Mouse (Mus musculus) embryo, embryonic 10 days (tissue): ENCODE measurements around the gene A730061H03Rik.

Experiments
- DNase-seq: peaks from one replicate; pipeline ENCODE4 v3.0.0-alpha.2; 2015; ENCODE audit warnings: low spot score

A730061H03Rik gene

DNA sequence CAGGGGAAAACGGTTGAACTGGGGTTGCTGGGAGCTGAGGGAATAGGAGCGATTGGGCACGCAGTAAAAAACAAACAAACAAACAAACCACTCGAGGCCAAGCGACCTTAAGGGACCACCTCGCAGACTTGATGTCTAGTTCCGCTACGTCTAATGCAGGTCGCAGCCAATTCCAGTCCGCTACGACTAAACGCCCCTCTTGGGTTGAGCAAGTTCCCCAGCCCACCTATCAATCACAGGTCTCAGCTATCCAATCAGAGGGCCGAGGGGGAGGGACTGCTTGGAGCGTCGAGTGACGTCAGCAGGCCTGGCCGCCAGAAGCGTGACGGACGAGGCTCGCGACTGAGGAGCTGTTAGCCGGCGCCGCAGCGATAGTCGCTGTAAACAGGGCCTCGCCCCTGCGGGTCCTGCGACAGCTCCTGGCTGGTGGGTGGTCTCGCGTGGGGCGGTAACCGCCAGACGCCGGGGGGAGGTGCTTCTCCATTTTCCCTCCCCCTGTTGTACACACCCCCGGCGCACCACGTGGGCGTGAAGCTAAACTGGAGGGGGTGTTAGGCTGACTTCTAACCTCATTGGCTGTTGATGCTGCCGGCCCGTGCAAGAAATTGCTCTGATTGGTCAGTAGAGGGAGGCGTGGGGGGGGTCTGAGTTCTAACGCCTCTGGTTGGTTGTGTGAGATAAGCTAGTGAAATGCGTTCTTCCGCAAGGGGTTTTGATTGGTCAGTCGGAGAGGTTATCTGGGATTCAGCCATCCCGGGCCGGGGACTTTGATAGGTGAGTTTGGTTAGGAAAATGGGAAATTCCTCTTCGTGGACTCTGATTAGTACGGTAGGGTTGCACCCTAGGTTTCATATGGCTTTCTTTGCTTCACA lies at the start of gene A730061H03Rik:
Gene A730061H03Rik (minus strand): TSS at position 205 of the 872 bp plus-strand sequence.
- peak; percentile 98 for DNase-seq

GRCm38 (mm10) chr14:55608339-55608738 lies 48.1 kb upstream of the A730061H03Rik start:
- DNase-seq = no peak

DNA sequence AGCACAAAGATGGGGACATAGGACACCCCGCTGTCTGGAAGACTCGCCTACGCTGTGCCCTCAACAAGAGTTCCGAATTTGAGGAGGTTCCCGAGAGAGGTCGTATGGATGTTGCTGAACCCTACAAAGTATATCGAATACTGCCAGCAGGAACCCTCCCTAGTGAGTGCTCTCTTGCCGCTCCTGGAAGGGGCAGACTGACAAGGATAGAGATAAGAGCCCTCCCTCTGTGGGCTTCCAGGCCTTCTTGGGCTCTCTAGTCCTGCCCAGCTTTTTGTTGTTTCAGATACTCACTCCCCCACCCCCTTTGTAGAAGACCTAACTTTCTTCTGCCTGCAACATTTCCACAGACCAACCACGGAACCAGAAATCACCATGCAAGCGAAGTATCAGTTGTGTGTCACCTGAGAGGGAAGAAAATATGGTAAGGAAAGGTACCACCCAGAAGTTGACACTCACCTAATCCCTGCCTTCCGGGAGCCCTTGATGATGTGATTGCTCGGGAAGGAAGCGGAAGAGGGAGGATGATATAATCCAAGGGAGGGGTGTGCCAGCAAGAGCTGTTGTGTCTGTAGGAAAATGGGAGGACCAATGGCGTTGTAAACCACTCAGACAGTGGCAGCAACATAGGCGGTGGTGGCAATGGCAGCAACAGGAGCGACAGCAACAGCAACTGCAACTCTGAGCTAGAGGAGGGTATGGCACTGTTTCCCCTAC lies 45.7 kb upstream of the A730061H03Rik start:
- no peak for DNase-seq

DNA sequence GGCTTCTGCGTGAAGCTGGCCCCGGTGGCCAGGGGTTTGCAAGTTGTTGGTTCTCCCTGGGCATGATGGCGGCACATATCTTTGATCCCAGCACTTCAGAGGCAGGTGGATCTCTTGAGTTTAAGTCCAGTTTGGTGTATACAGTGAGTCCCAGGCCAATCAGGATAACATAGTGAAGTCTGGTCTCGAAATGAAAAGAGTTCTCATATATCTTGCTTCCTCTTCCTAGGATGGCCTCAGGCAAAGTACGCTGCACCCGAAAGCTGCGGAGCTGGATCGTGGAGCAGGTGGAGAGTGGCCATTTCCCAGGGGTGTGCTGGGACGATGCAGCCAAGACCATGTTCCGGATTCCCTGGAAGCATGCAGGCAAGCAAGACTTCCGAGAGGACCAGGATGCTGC lies 44.6 kb upstream of the A730061H03Rik start:
- DNase-seq = no peak

DNA sequence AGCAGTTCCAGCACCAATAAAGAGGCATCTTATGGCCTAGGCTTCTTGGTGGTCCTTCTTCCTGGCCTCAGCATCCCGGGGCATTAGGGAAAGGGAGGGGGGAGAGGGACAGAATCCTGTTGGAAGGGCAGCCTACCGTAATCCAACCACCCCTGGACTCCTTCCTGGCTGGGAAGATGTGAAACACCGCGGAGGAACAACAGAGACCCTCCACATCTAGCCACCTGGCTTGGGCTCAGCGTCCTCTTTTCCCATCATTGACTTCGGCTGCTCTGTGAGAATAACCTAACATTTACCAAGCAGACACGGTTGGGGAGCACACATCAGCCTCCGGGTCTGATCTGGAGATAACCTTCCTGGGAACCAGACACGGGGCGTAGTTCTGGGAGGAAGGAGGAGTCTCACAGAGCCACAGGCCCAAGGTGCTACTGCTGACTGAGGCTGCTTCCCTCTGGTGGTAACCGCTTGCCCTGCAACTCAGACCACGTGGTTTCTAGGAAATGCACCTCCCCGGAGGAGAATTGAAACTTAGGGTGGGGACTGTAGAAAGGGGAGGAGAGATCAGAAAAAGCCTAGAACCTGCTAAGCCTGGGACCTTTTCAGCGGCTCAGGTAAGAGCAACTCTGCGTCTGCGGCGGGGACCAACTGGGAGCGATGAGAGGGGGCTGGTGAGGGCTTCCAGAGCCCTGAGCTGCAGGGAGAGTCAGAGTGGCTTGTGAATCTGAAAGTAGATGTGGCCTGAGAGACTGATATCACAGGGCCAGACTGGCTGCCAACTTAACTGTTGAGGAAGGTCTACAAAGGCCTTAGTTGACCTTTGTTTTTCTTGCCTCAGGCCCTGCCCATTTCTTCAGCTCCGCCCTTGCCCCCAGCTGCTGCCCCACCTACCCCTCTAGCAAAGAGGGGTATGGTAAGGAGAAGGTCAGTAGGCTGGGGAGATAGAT lies 43.7 kb upstream of the A730061H03Rik start:
- DNase-seq = peak; percentile 93

- no peak for DNase-seq
Measured at GRCm38 (mm10) chr14:55603271-55603632, 43.0 kb upstream of the A730061H03Rik start, which contains the start of gene Irf9. TSS of gene Irf9 (plus strand) at chr14:55603571.

GRCm38 (mm10) chr14:55598521-55599390 lies 38.5 kb upstream of the A730061H03Rik start:
- no peak for DNase-seq

- peak; percentile 25 for DNase-seq
Measured at GRCm38 (mm10) chr14:55596036-55596690, 36.0 kb upstream of the A730061H03Rik start.

GRCm38 (mm10) chr14:55592226-55592625 lies 32.0 kb upstream of the A730061H03Rik start:
- DNase-seq = no peak

DNA sequence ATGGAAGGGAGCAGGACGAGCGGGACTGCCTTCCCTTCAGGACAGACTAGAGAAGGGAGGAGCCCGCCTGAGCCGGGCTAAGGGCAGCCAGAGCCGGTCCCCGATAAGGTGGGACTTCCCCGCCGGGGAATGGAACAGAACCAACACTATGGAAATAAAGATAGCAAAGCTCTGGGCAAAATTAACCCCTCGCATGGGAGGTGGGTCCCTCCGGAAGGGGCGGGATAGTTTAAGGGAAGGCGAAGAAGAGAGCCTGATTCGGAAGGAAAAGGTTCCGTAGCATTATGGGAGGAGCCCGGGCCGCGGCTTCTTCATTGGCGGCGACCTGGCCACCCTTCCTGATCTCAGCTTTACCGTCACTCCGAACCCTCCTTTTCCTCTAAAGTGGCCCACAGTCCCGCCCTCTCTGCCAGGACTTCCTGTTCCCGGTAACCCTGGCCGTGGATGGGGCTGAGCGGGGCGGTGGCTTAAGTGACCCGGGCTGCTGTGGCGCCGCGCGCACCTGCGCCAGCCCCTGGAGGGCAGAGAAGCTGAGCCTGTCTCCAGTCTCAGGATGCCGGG lies 31.2 kb upstream of the A730061H03Rik start, which contains the start of gene Rnf31:
Gene Rnf31 (plus strand): TSS at position 378 of the 561 bp plus-strand sequence.
- peak; percentile 95 for DNase-seq

- DNase-seq = peak; percentile 98
Measured at GRCm38 (mm10) chr14:55590748-55591330, 30.6 kb upstream of the A730061H03Rik start, which contains the start of gene Psme2. TSS of gene Psme2 (minus strand) at chr14:55591113.

DNA sequence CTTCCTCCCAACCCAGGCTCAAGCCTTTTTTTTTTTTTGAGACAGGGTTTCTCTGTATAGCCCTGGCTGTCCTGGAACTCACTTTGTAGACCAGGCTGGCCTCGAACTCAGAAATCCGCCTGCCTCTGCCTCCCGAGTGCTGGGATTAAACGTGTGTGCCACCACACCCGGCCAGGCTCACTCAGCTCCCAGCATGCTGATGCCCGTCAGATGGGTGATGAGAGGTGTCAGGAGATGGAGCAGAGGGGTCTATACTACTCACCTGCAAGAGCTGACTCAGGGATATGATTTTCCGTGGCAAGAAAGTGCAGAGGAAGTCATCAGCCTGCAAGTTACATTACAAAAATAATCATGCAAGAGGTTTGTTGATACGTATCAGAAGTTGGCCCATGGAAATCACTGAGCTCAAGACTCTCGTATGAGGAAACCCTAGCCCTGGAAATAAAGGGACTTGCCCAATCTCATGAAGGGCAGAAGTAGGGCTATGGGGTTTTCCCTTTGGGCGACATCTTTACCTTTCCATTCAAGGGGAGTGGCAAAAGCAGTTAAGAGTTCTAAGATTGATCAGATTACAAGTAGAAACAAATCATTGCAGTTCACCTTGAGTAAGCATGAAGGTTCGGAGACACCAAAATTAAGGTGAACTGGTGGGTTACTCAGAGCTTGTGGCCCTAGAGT lies 29.7 kb upstream of the A730061H03Rik start:
- no peak for DNase-seq

GRCm38 (mm10) chr14:55589271-55589670 lies 29.1 kb upstream of the A730061H03Rik start:
- no peak for DNase-seq

GRCm38 (mm10) chr14:55586149-55586548 lies 25.9 kb upstream of the A730061H03Rik start:
- DNase-seq = no peak

DNA sequence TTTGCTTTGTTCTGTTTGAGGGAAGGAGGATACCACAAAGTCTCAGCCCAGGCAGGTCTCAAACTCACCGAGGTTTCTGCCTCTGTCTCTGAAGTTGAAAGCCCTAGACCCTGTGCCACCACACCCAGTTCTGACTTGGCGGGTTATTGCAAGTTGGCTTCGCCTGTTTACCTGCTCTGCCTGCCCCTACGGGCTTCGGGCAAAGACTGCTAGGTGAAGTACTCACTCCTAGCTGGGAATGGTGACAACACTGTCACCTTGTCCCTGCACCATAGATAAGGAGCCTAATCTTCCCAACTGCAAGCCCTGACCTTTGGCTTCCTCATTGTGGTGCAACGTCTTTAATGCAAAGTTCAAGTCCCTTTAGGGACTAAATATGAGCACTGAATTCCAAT lies 25.4 kb upstream of the A730061H03Rik start:
- DNase-seq = no peak

- DNase-seq = peak; percentile 82
Measured at GRCm38 (mm10) chr14:55584702-55585565, 24.7 kb upstream of the A730061H03Rik start, which contains the start of gene Emc9. TSS of gene Emc9 (minus strand) at chr14:55585302.

- no peak for DNase-seq
Measured at GRCm38 (mm10) chr14:55584303-55584701, 24.1 kb upstream of the A730061H03Rik start.
